Mouse (Mus musculus) Patski (cell line): ENCODE measurements at regions not wholly inside any gene's neighbourhood (a gene's known extent, or its start where the extent isn't known, plus 50 kb on each side); places are given as distances from the start of the nearest gene placed in this dataset.
"Not testable (repeated sequence)": the region's sequence is repeated elsewhere in the genome, so short reads cannot be mapped to it uniquely, and the experiment has no call there.

Experiments
- ATAC-seq: fragments of 100-300 bp; one replicate; pipeline ENCODE4 v1.8.0; 2021
- CTCF ChIA-PET: fragments of 350-600 bp; sonication (Branson Sonifier 250); formaldehyde crosslinking; loops from one replicate; lab custom pipeline; 2022; ENCODE audit warnings: inconsistent platforms; lab: Charles Lee
- POLR2A ChIA-PET: fragments of 350-600 bp; sonication (Branson Sonifier 250); formaldehyde crosslinking; loops from one replicate; lab custom pipeline; 2022; ENCODE audit warnings: antibody characterized with exemption, inconsistent platforms; lab: Charles Lee
- DNase-seq: peaks from one replicate; pipeline ENCODE4 v3.0.0-alpha.2; 2011; ENCODE audit warnings: low read depth, low spot score
- H3K27me3 ChIP-seq: fragments of 371-371 bp; one replicate; pipeline ENCODE4 v1.5.1; 2021
- CTCF ChIP-seq: fragments of 100-300 bp; IDR thresholded peaks from one replicate; pipeline ENCODE4 v1.5.1; 2021
- in situ Hi-C: fragments of 300-500 bp; cut with MboI; formaldehyde crosslinking; loops from 3 replicates; pipeline ENCODE4 v1.11.1; 2018; ENCODE audit warnings: low pct_unique_long_range_greater_than_20kb, mixed read lengths

- ChIA-PET POLR2A (no interaction called here), CTCF (interaction anchor here (1.7 kb wide), 1 partner anchor 13 kb away, joined by 6 read pairs; no protein-coding TSS in a partner anchor)
- H3K27me3 ChIP-seq: peaks cover 4% of the 10 kb centered on the region
- DNase-seq: no peak
- no peak for ATAC-seq
- TF ChIP-seq CTCF: no peak
- in situ Hi-C loops: no loop called here
Observed at GRCm38 (mm10) chr8:103702236-103702635, 399.2 kb upstream of the Cdh5 start.

GRCm38 (mm10) chr8:103706084-103706483 is 395.3 kb upstream of the Cdh5 start:
- ATAC-seq: no peak
- no peaks in the 10 kb centered on the region for H3K27me3 ChIP-seq
- no peak for DNase-seq
- CTCF ChIA-PET: no interaction called here
- in situ Hi-C loops: no loop called here
- TF ChIP-seq CTCF: no peak
- POLR2A ChIA-PET: no interaction called here

- H3K27me3 ChIP-seq, ATAC-seq, CTCF ChIA-PET, DNase-seq, POLR2A ChIA-PET, in situ Hi-C loops: not testable (repeated sequence)
Observed at GRCm38 (mm10) chr8:103710871-103711270, 390.6 kb upstream of the Cdh5 start.

GRCm38 (mm10) chr8:103717723-103718122 is 383.7 kb upstream of the Cdh5 start:
- ChIA-PET CTCF (interaction anchor here (0.8 kb wide), 1 partner anchor 734 kb away, joined by 3 read pairs; no protein-coding TSS in a partner anchor), POLR2A (no interaction called here)
- peaks cover 3% of the 10 kb centered on the region for H3K27me3 ChIP-seq
- in situ Hi-C loops: no loop called here
- ATAC-seq (no peak), DNase-seq (no peak)
- TF ChIP-seq CTCF: no peak

- no peak for TF ChIP-seq CTCF
- POLR2A ChIA-PET: no interaction called here
- peaks cover 3% of the 10 kb centered on the region for H3K27me3 ChIP-seq
- CTCF ChIA-PET: no interaction called here
- in situ Hi-C loops: no loop called here
- ATAC-seq: no peak
- DNase-seq: no peak
Observed at GRCm38 (mm10) chr8:103733466-103733865, 368.0 kb upstream of the Cdh5 start.

- ChIA-PET POLR2A (no interaction called here), CTCF (no interaction called here)
- H3K27me3 ChIP-seq: peaks cover 5% of the 10 kb centered on the region
- ATAC-seq (no peak), DNase-seq (no peak)
- no peak for TF ChIP-seq CTCF
- in situ Hi-C loops: no loop called here
Observed at GRCm38 (mm10) chr8:103738330-103738729, 363.1 kb upstream of the Cdh5 start.

- TF ChIP-seq CTCF: no peak
- CTCF ChIA-PET: interaction anchor here (0.8 to 1.3 kb wide), 3 partner anchors 10 to 240 kb away, joined by 3 to 4 read pairs (median 4); no protein-coding TSS in a partner anchor
- ATAC-seq (no peak), DNase-seq (no peak)
- peaks cover 5% of the 10 kb centered on the region for H3K27me3 ChIP-seq
- in situ Hi-C loops: no loop called here
- POLR2A ChIA-PET: no interaction called here
Observed at GRCm38 (mm10) chr8:103741395-103741794, 360.0 kb upstream of the Cdh5 start.

- ChIA-PET POLR2A (no interaction called here), CTCF (no interaction called here)
- no peak for ATAC-seq
- in situ Hi-C loops: no loop called here
- H3K27me3 ChIP-seq: no peaks in the 10 kb centered on the region
- no peak for TF ChIP-seq CTCF
- DNase-seq: no peak
Observed at GRCm38 (mm10) chr8:103748734-103749133, 352.7 kb upstream of the Cdh5 start.

GRCm38 (mm10) chr8:103750278-103751097 is 350.9 kb upstream of the Cdh5 start:
- CTCF ChIA-PET: interaction anchor here (1.1 kb wide), 1 partner anchor 15 kb away, joined by 3 read pairs; no protein-coding TSS in a partner anchor
- DNase-seq (no peak), ATAC-seq (no peak)
- POLR2A ChIA-PET: no interaction called here
- no peak for TF ChIP-seq CTCF
- H3K27me3 ChIP-seq: no peaks in the 10 kb centered on the region
- in situ Hi-C loops: no loop called here

GRCm38 (mm10) chr8:103751161-103751560 is 350.3 kb upstream of the Cdh5 start:
- POLR2A ChIA-PET: no interaction called here
- TF ChIP-seq CTCF: no peak
- DNase-seq: no peak
- ATAC-seq: no peak
- in situ Hi-C loops: no loop called here
- CTCF ChIA-PET: no interaction called here
- H3K27me3 ChIP-seq: no peaks in the 10 kb centered on the region

GRCm38 (mm10) chr8:103763821-103764220 is 337.6 kb upstream of the Cdh5 start:
- in situ Hi-C loops: no loop called here
- CTCF ChIA-PET: no interaction called here
- DNase-seq: no peak
- H3K27me3 ChIP-seq: no peaks in the 10 kb centered on the region
- POLR2A ChIA-PET: no interaction called here
- ATAC-seq: no peak
- TF ChIP-seq CTCF: no peak
